18 mouse cellular contexts compared by ENCODE assay signal in genomic region chr4:16569004-16569403, GRCm38 (mm10).
DNase-seq lines count a peak whose midpoint lies in the region; ATAC-seq and TF ChIP-seq lines count a peak whose summit lies in the region.
"Had no signal": no experiment of that assay in that cellular context is flagged by ENCODE, and none has a peak within 500 bp of the region (broad histone marks: within the 10 kb centered on the region; RNA-seq: fewer than 3 reads in every experiment).

No protein-coding gene starts in this region.

- no peaks in the 10 kb centered on the region for H3K27me3 ChIP-seq in G1E (ENCODE audit: insufficient read depth, low read length)
- H3K27me3 ChIP-seq: embryonic facial prominence, embryonic 15.5 days; limb, embryonic 15.5 days; megakaryocyte, embryonic 14.5 days had no signal

- no peaks in the 10 kb centered on the region for H3K4me1 ChIP-seq in G1E (ENCODE audit: insufficient read depth, low read depth, low read length)
- H3K4me1 ChIP-seq: embryonic facial prominence, embryonic 15.5 days; forebrain, embryonic 10.5 days; limb, embryonic 15.5 days; megakaryocyte, embryonic 14.5 days had no signal

- intact Hi-C loops in left cerebral cortex, adult 2 months (cut with DNase I) = loop anchor here (5.0 to 10.0 kb wide), 2 partner anchors 187 to 284 kb away; no protein-coding TSS in a partner anchor
- intact Hi-C loops in left cerebral cortex, postnatal 14 days (cut with DNase I) = no loop called here

- no peaks in the 10 kb centered on the region for H3K36me3 ChIP-seq in G1E (replicated peaks)
- H3K36me3 ChIP-seq: embryonic facial prominence, embryonic 15.5 days; forebrain, embryonic 10.5 days; limb, embryonic 15.5 days had no signal

- peak; percentile 5 to 29 for DNase-seq in frontal cortex, postnatal 36 days (ENCODE audit: low spot score in 2 of 2)
- DNase-seq in frontal cortex, postnatal 14 days (ENCODE audit: low spot score in 2 of 2) = no peak
- DNase-seq in left cerebral cortex, adult 2 months (ENCODE audit: extremely low spot score in 1 of 2, low spot score in 2 of 2) = no peak
- DNase-seq in left cerebral cortex, adult 8-10 months (ENCODE audit: low spot score in 2 of 2) = no peak
- DNase-seq in G1E (ENCODE audit: low spot score) = no peak
- DNase-seq in left cerebral cortex, postnatal 14 days (ENCODE audit: low spot score in 2 of 2) = peak; percentile 5 to 32
- DNase-seq in thymus, postnatal 4 days = no peak
- no peak for DNase-seq in B cell, adult 2 months
- DNase-seq: cerebellum, adult 9-10 months; gastrocnemius, postnatal 36 days; kidney, adult 9 months; lung, postnatal 10 days; thymus, postnatal 14 days had no signal

- peak overlapping the region; percentile 34 for H3K27ac ChIP-seq in left cerebral cortex, adult 2 months
- H3K27ac ChIP-seq: embryonic facial prominence, embryonic 15.5 days; forebrain, embryonic 10.5 days; limb, embryonic 15.5 days had no signal

- H3K9me3 ChIP-seq in G1E (replicated peaks) = no peaks in the 10 kb centered on the region
- H3K9me3 ChIP-seq: embryonic facial prominence, embryonic 15.5 days; forebrain, embryonic 10.5 days; limb, embryonic 15.5 days; megakaryocyte, embryonic 14.5 days had no signal

- ATAC-seq in G1E (ENCODE audit: extremely low read depth, insufficient number of reproducible peaks, low FRiP score, poor library complexity, severe bottlenecking) = peak; percentile 70
- ATAC-seq: midbrain, embryonic 16.5 days had no signal

- H3K4me3 ChIP-seq in left cerebral cortex, adult 2 months = no peak overlapping the region
- no peak overlapping the region for H3K4me3 ChIP-seq in G1E (ENCODE audit: low read depth, low read length)
- H3K4me3 ChIP-seq: embryonic facial prominence, embryonic 15.5 days; forebrain, embryonic 10.5 days; limb, embryonic 15.5 days; megakaryocyte, embryonic 14.5 days had no signal

- TF ChIP-seq CTCF in left cerebral cortex, adult 2 months (IDR thresholded peaks at IDR 0.05) = no peak
- no peak for TF ChIP-seq CTCF in G1E (IDR thresholded peaks at IDR 0.05; ENCODE audit: low read depth, low read length)

Comparison
In these comparisons a context has a peak if more than half of its experiments do, and no peak if none do; other contexts are left out.
1. DNase-seq: peak in frontal cortex, postnatal 36 days (2 of 2) and left cerebral cortex, postnatal 14 days (2 of 2); none in frontal cortex, postnatal 14 days (0 of 2), left cerebral cortex, adult 2 months (0 of 2), left cerebral cortex, adult 8-10 months (0 of 2), G1E (single experiment), thymus, postnatal 4 days (single experiment) and B cell, adult 2 months (0 of 2).